Mouse (Mus musculus) MEL (cell line): ENCODE results near the gene Exosc10. TPM values are rescaled to one million over a fixed set of nuclear protein-coding genes. Genes with fewer than 3 reads are reported as not detected.

ENCODE experiments used
- DNase-seq: peaks from one replicate; pipeline ENCODE4 v3.0.0; 2011; ENCODE audit warnings: low read depth, low spot score
- H3K27ac ChIP-seq: 2 replicates; pipeline ENCODE4 v1.5.1; 2012; ENCODE audit warnings: low read depth, mild to moderate bottlenecking, control low read depth, low read length, moderate library complexity; ENCODE audit not compliant: control insufficient read depth
- H3K27me3 ChIP-seq, 2 experiments: fragments of 150-350 bp in 1 of 2; sonication (generic) in 1 of 2; 2 replicates each; pipeline ENCODE4 v1.6.1; 2012; ENCODE audit warnings: low read length in 2 of 2, mild to moderate bottlenecking in 2 of 2, improper control_type of control experiment in 1 of 2, moderate library complexity in 1 of 2; ENCODE audit not compliant: insufficient read depth in 2 of 2, control insufficient read depth in 1 of 2
- H3K36me3 ChIP-seq, 2 experiments: 2 replicates each; pipeline ENCODE4 v1.6.1; 2012 to 2014; ENCODE audit warnings: low read length in 2 of 2, improper control_type of control experiment in 1 of 2, inconsistent platforms in 1 of 2, mild to moderate bottlenecking in 1 of 2; ENCODE audit not compliant: insufficient read depth in 2 of 2, control insufficient read depth in 1 of 2
- H3K4me1 ChIP-seq, 2 experiments: fragments of 150-350 bp in 1 of 2; sonication (generic) in 1 of 2; 2 replicates each; pipeline ENCODE4 v1.6.1; 2012; ENCODE audit warnings: low read length in 2 of 2, improper control_type of control experiment in 1 of 2, mild to moderate bottlenecking in 1 of 2; ENCODE audit not compliant: insufficient read depth in 2 of 2, control insufficient read depth in 1 of 2
- H3K4me3 ChIP-seq, 2 experiments: fragments of 150-350 bp in 1 of 2; sonication (generic) in 1 of 2; 2 replicates each; pipeline ENCODE4 v1.5.1; 2012; ENCODE audit warnings: low read depth in 2 of 2, low read length in 2 of 2, mild to moderate bottlenecking in 2 of 2, moderate library complexity in 2 of 2, control low read depth in 1 of 2, improper control_type of control experiment in 1 of 2; ENCODE audit not compliant: control insufficient read depth in 1 of 2, insufficient read depth in 1 of 2
- H3K79me2 ChIP-seq: 2 replicates; pipeline ENCODE4 v1.6.1; 2012; ENCODE audit warnings: mild to moderate bottlenecking, low read length, moderate library complexity; ENCODE audit not compliant: control insufficient read depth, poor library complexity, insufficient read depth
- H3K9ac ChIP-seq: 2 replicates; pipeline ENCODE4 v1.6.1; 2012; ENCODE audit warnings: low read depth, mild to moderate bottlenecking, control low read depth, low read length, moderate library complexity; ENCODE audit not compliant: control insufficient read depth, poor library complexity, severe bottlenecking
- H3K9me3 ChIP-seq: fragments of 150-350 bp; sonication (generic); replicated peaks from 2 replicates; pipeline ENCODE4 v1.6.1; 2012; ENCODE audit warnings: mild to moderate bottlenecking, low read length, improper control_type of control experiment, moderate library complexity; ENCODE audit not compliant: insufficient read depth
- BHLHE40 ChIP-seq: IDR thresholded peaks from 2 replicates; pipeline ENCODE4 v1.6.1; 2012; ENCODE audit warnings: low read depth, mild to moderate bottlenecking, inconsistent platforms, low read length, improper control_type of control experiment, borderline replicate concordance
- CHD1 ChIP-seq: IDR thresholded peaks from 2 replicates; pipeline ENCODE4 v1.6.1; 2012; ENCODE audit warnings: low read depth, mild to moderate bottlenecking, inconsistent platforms, low read length, improper control_type of control experiment
- E2F4 ChIP-seq: IDR thresholded peaks from 2 replicates; pipeline ENCODE4 v1.6.1; 2011; ENCODE audit warnings: low read depth, low read length, improper control_type of control experiment, borderline replicate concordance
- EP300 ChIP-seq, 2 experiments: IDR thresholded peaks; 2 replicates each; pipeline ENCODE4 v1.6.1; 2011; ENCODE audit warnings: improper control_type of control experiment in 2 of 2, low read length in 2 of 2, low read depth in 1 of 2, mild to moderate bottlenecking in 1 of 2
- GABPA ChIP-seq: IDR thresholded peaks from 2 replicates; pipeline ENCODE4 v1.6.1; 2012; ENCODE audit warnings: low read depth, mild to moderate bottlenecking, inconsistent platforms, low read length, improper control_type of control experiment, moderate library complexity
- GATA1 ChIP-seq: IDR thresholded peaks from 2 replicates; pipeline ENCODE4 v1.6.1; 2011; ENCODE audit warnings: low read depth, low read length, improper control_type of control experiment
- HCFC1 ChIP-seq: IDR thresholded peaks from 2 replicates; pipeline ENCODE4 v1.6.1; 2012; ENCODE audit warnings: low read depth, mild to moderate bottlenecking, inconsistent platforms, low read length, improper control_type of control experiment, moderate library complexity
- MAFK ChIP-seq: IDR thresholded peaks from 2 replicates; pipeline ENCODE4 v1.6.1; 2011; ENCODE audit warnings: low read depth, mild to moderate bottlenecking, low read length, improper control_type of control experiment, borderline replicate concordance
- MAX ChIP-seq: IDR thresholded peaks from 2 replicates; pipeline ENCODE4 v1.6.1; 2011; ENCODE audit warnings: low read length, improper control_type of control experiment
- MAZ ChIP-seq: IDR thresholded peaks from 2 replicates; pipeline ENCODE4 v1.6.1; 2012; ENCODE audit warnings: low read depth, mild to moderate bottlenecking, inconsistent platforms, low read length, improper control_type of control experiment
- MEF2A ChIP-seq: IDR thresholded peaks from 2 replicates; pipeline ENCODE4 v1.6.1; 2014; ENCODE audit warnings: low read depth, mild to moderate bottlenecking, inconsistent platforms, low read length, improper control_type of control experiment; ENCODE audit not compliant: poor library complexity, insufficient replicate concordance, severe bottlenecking; ENCODE audit errors: extremely low read depth
- MXI1 ChIP-seq: IDR thresholded peaks from 2 replicates; pipeline ENCODE4 v1.6.1; 2011; ENCODE audit warnings: mild to moderate bottlenecking, low read depth, low read length, improper control_type of control experiment
- MYB ChIP-seq: IDR thresholded peaks from 2 replicates; pipeline ENCODE4 v1.6.1; 2011; ENCODE audit warnings: mild to moderate bottlenecking, low read depth, low read length, improper control_type of control experiment
- NELFE ChIP-seq: IDR thresholded peaks from 2 replicates; pipeline ENCODE4 v1.6.1; 2011; ENCODE audit warnings: low read depth, low read length, improper control_type of control experiment
- NRF1 ChIP-seq: IDR thresholded peaks from 2 replicates; pipeline ENCODE4 v1.6.1; 2014; ENCODE audit warnings: low read depth, mild to moderate bottlenecking, inconsistent platforms, low read length, improper control_type of control experiment, moderate library complexity; ENCODE audit not compliant: poor library complexity, insufficient read depth, severe bottlenecking
- POLR2AphosphoS5 ChIP-seq: IDR thresholded peaks from 2 replicates; pipeline ENCODE4 v1.6.1; 2012; ENCODE audit warnings: low read depth, borderline replicate concordance, mild to moderate bottlenecking, inconsistent platforms, low read length, moderate library complexity, mixed read lengths
- RAD21 ChIP-seq: IDR thresholded peaks from 2 replicates; pipeline ENCODE4 v1.6.1; 2011; ENCODE audit warnings: mild to moderate bottlenecking, low read depth, low read length, improper control_type of control experiment
- RCOR1 ChIP-seq: IDR thresholded peaks from 2 replicates; pipeline ENCODE4 v1.6.1; 2012; ENCODE audit warnings: low read depth, mild to moderate bottlenecking, inconsistent platforms, low read length, improper control_type of control experiment
- SIN3A ChIP-seq: IDR thresholded peaks from 2 replicates; pipeline ENCODE4 v1.6.1; 2012; ENCODE audit warnings: low read length, improper control_type of control experiment, inconsistent platforms
- SMC3 ChIP-seq: IDR thresholded peaks from 2 replicates; pipeline ENCODE4 v1.6.1; 2011; ENCODE audit warnings: low read depth, low read length, improper control_type of control experiment
- TBP ChIP-seq: IDR thresholded peaks from 2 replicates; pipeline ENCODE4 v1.8.0; 2011; ENCODE audit warnings: low read depth, low read length, improper control_type of control experiment
- TCF12 ChIP-seq: IDR thresholded peaks from 2 replicates; pipeline ENCODE4 v1.6.1; 2014; ENCODE audit warnings: low read depth, mild to moderate bottlenecking, inconsistent platforms, low read length, improper control_type of control experiment, moderate library complexity
- USF1 ChIP-seq: IDR thresholded peaks from 2 replicates; pipeline ENCODE4 v1.6.1; 2014; ENCODE audit warnings: low read depth, mild to moderate bottlenecking, inconsistent platforms, low read length, improper control_type of control experiment, moderate library complexity
- USF2 ChIP-seq, 2 experiments: IDR thresholded peaks; 2 replicates each; pipeline ENCODE4 v1.6.1; 2011 to 2012; ENCODE audit warnings: improper control_type of control experiment in 2 of 2, low read length in 2 of 2, borderline replicate concordance in 1 of 2, inconsistent platforms in 1 of 2, low read depth in 1 of 2, mild to moderate bottlenecking in 1 of 2; ENCODE audit not compliant: insufficient read depth in 1 of 2
- ZMIZ1 ChIP-seq: IDR thresholded peaks from 2 replicates; pipeline ENCODE4 v1.6.1; 2012; ENCODE audit warnings: low read depth, mild to moderate bottlenecking, inconsistent platforms, low read length, improper control_type of control experiment, moderate library complexity
- polyA plus RNA-seq, 2 experiments: library from polyadenylated mRNA; stranded (reverse) in 1 of 2; unstranded in 1 of 2; fragments of >175 nt in 1 of 2; fragments of >200 nt in 1 of 2; gene quantifications; 2 replicates each; pipeline versions ENCODE4 v1.2.1 to v1.2.4; 2012; ENCODE audit warnings: low replicate concordance in 2 of 2, low read depth in 1 of 2; ENCODE audit not compliant: insufficient read length in 2 of 2, insufficient read depth in 1 of 2, missing spikeins in 1 of 2
- total RNA-seq: library from RNA; depleted of rRNA; stranded (reverse); fragments of 300-350 nt; gene quantifications from 2 replicates; pipeline ENCODE4 v1.2.3, GENCODE M21; 2012

The Exosc10 gene
- total and polyA plus RNA-seq, 3 experiments = 71.5 to 109 (median 90.5) TPM

GRCm38 (mm10) chr4:148535876-148536275 lies 22.4 kb upstream of the Exosc10 start:
- Histone ChIP-seq H3K27ac (no peak overlapping the region), H3K9ac (no peak overlapping the region), H3K36me3 (peaks cover 0 to 6% of the 10 kb centered on the region in 2 experiments; a peak in 2 of 4 replicates), H3K27me3 (no peaks in the 10 kb centered on the region), H3K79me2 (no peaks in the 10 kb centered on the region), H3K4me3 (no peak overlapping the region), H3K4me1 (no peaks in the 10 kb centered on the region), H3K9me3 (no peaks in the 10 kb centered on the region)
- TF ChIP-seq USF1 = no peak
- TF ChIP-seq RCOR1 = no peak
- TF ChIP-seq MYB = no peak
- no peak for TF ChIP-seq NELFE
- TF ChIP-seq MXI1 = no peak
- TF ChIP-seq E2F4 = no peak
- no peak for TF ChIP-seq CHD1
- no peak for TF ChIP-seq SIN3A
- TF ChIP-seq BHLHE40 = no peak
- no peak for TF ChIP-seq GABPA
- no peak for TF ChIP-seq MAX
- TF ChIP-seq TCF12 = no peak
- no peak for DNase-seq

DNA sequence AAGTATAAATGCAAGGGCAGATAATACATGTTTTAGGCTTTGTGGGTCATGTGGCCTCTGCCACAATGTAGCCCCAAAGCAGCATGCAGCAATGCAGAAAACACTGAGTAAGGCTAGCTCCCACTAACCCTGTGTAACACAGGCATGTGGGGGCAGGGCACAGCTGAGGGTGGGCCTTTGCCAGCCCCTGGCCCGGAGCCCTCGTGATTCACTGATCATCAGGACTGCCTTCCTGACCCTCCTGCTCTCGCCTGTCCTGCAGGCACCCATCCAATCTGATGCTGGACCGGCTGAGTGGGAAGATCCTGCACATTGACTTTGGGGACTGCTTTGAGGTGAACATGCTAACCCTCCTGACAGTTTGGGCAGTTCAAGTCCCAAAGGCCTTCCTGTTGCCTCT lies 9.1 kb upstream of the Exosc10 start:
- H3K4me3 ChIP-seq = no peak overlapping the region
- H3K36me3 ChIP-seq = peaks cover 0 to 2% of the 10 kb centered on the region in 2 experiments; a peak in 2 of 4 replicates
- no peaks in the 10 kb centered on the region for H3K27me3 ChIP-seq
- H3K9me3 ChIP-seq = no peaks in the 10 kb centered on the region
- no peak for DNase-seq
- H3K4me1 ChIP-seq = no peaks in the 10 kb centered on the region
- H3K27ac ChIP-seq = no peak overlapping the region
- no peak for TF ChIP-seq POLR2AphosphoS5
- TF ChIP-seq USF2 (IDR thresholded peaks at IDR 0.05; ENCODE audit: borderline replicate concordance in 1 of 2, insufficient read depth in 1 of 2, low read depth in 1 of 2, low read length in 2 of 2) = no peak
- no peak for TF ChIP-seq GATA1
- TF ChIP-seq RCOR1 = no peak
- TF ChIP-seq MAFK = no peak
- TF ChIP-seq MEF2A = no peak
- TF ChIP-seq EP300 (IDR thresholded peaks at IDR 0.05; ENCODE audit: low read depth in 1 of 2, low read length in 2 of 2) = no peak
- TF ChIP-seq HCFC1 = no peak
- TF ChIP-seq SMC3 = no peak
- no peak for TF ChIP-seq TBP
- TF ChIP-seq RAD21 = no peak
- no peak for TF ChIP-seq MAZ
- no peak for TF ChIP-seq NRF1
- no peak for TF ChIP-seq MYB
- TF ChIP-seq ZMIZ1 = no peak
- H3K9ac ChIP-seq = no peak overlapping the region
- H3K79me2 ChIP-seq = no peaks in the 10 kb centered on the region
